Mouse (Mus musculus) small intestine, adult 2 months (tissue): ENCODE data around the gene Dennd4b. TPM values are rescaled to one million over a fixed set of nuclear protein-coding genes. Genes with fewer than 3 reads are reported as not detected.
"Not testable (repeated sequence)": the region's sequence is repeated elsewhere in the genome, so short reads cannot be mapped to it uniquely, and the experiment has no call there.

Experiments
- H3K27ac ChIP-seq: fragments of 200-500 bp; 2 replicates; pipeline ENCODE4 v1.5.1; 2012; ENCODE audit warnings: low read depth, low read length, control low read depth, inconsistent platforms; ENCODE audit not compliant: insufficient read depth
- H3K27me3 ChIP-seq: fragments of 200-500 bp; 2 replicates; pipeline ENCODE4 v1.6.1; 2012; ENCODE audit warnings: mild to moderate bottlenecking, moderate library complexity, low read length, inconsistent platforms; ENCODE audit not compliant: control insufficient read depth, insufficient read depth
- H3K36me3 ChIP-seq: fragments of 200-500 bp; 2 replicates; pipeline ENCODE4 v1.6.1; 2012; ENCODE audit warnings: mild to moderate bottlenecking, low read length, control low read depth, inconsistent platforms; ENCODE audit not compliant: control insufficient read depth, insufficient read depth
- H3K4me1 ChIP-seq: fragments of 200-500 bp; 2 replicates; pipeline ENCODE4 v1.6.1; 2012; ENCODE audit warnings: low read length, inconsistent platforms, mixed read lengths; ENCODE audit not compliant: control insufficient read depth, insufficient read depth, insufficient read length
- H3K4me3 ChIP-seq: fragments of 200-500 bp; 2 replicates; pipeline ENCODE4 v1.5.1; 2012; ENCODE audit warnings: low read depth, mild to moderate bottlenecking, control low read depth, inconsistent platforms, low read length, moderate library complexity
- CTCF ChIP-seq: fragments of 200-500 bp; IDR thresholded peaks from 2 replicates; pipeline ENCODE4 v1.5.1; 2012; ENCODE audit warnings: low read depth, mild to moderate bottlenecking, control low read depth, inconsistent platforms, low read length, moderate library complexity, mixed read lengths; ENCODE audit not compliant: insufficient replicate concordance, insufficient read length; ENCODE audit errors: extremely low read depth
- POLR2A ChIP-seq: fragments of 200-500 bp; IDR thresholded peaks from 2 replicates; pipeline ENCODE4 v1.6.1; 2012; ENCODE audit warnings: low read depth, mild to moderate bottlenecking, control low read depth, inconsistent platforms, low read length, moderate library complexity
- WGBS: fragments of 180-500 bp; shearing (Covaris S2); methylation state at CpG from one replicate; pipeline ENCODE4 v1.1.7; 2018; 5-methylcytosine and 5-hydroxymethylcytosine counted together
- polyA plus RNA-seq: library from polyadenylated mRNA; depleted of rRNA; stranded (reverse); fragments of >200 nt; gene quantifications from 2 replicates; pipeline ENCODE4 v1.2.3, GENCODE M21; 2012

Gene Dennd4b
- polyA plus RNA-seq, 1 experiment: 14.1 TPM

DNA sequence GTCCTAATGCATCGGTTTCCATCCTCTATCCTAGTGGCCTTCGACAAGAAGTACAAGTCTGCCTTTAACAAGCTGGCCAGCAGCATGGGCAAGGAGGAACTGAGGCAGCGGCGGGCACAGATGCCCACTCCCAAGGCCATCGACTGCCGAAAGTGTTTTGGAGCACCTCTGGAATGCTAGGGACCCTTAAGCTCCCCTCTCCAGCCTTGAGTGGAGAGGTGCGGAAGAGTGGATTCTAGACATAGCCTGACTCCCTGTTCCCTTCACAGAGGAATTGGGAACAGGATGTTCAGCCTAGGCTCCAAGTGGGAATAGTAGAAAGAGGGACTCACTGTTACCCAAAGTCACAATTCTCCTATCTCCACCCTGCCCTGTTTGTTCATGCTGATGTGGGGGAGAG, 14.8 kb downstream of the Dennd4b start:
- no peaks in the 10 kb centered on the region; the same call in 1 of the 2 replicates for H3K27me3 ChIP-seq
- no peaks in the 10 kb centered on the region for H3K4me1 ChIP-seq
- H3K27ac ChIP-seq: no peak overlapping the region
- 93% methylated on average over 7 of the region's 7 CpGs for WGBS
- H3K4me3 ChIP-seq: no peak overlapping the region
- peaks cover 8% of the 10 kb centered on the region; the same call in 1 of the 2 replicates for H3K36me3 ChIP-seq
- TF ChIP-seq CTCF: no peak
- no peak for TF ChIP-seq POLR2A

DNA sequence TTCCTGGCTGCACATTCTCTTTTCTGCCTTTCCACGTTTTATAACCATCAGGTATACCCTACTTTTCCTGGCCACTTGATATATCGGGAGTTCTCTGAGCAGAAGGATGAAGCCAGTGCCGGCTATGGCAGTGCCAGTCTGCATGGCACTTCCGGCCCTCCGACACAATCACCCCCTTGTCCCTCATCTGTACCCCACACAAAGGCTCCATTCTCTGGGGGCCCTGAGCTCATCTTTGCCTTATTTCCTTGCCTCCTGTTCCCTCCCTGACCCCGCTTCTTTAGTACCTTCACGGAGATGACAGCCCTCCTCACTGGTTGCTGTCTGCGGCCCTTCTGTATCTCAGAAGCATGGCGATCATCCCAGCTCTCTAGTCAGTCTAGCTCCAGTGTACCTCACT, 15.7 kb downstream of the Dennd4b start:
- Histone ChIP-seq H3K36me3 (peaks cover 8% of the 10 kb centered on the region; the same call in 1 of the 2 replicates), H3K27ac (no peak overlapping the region), H3K4me3 (no peak overlapping the region), H3K27me3 (no peaks in the 10 kb centered on the region; the same call in 1 of the 2 replicates), H3K4me1 (no peaks in the 10 kb centered on the region)
- TF ChIP-seq CTCF (no peak), POLR2A (no peak)
- WGBS: 94% methylated on average over 9 of the region's 9 CpGs

DNA sequence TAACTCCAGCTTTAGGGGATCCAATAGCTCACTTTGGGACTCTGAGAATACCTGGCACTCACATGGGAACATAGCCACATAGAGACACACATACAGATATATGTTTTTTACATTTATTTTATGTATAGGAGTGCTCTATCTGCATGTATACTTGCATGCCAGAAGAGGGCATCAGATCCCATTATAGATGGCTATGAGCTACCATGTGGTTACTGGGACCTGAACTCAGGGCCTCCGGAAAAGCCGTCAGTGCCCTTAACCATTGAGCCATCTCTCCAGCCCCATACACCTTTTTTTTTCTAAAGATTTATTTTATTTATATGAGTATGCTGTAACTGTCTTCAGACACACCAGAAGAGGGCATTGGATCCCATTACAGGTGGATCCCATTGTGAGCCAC, 19.2 kb downstream of the Dennd4b start:
- WGBS: 94% methylated on average over 2 of the region's 2 CpGs
- Histone ChIP-seq H3K27me3 (no peaks in the 10 kb centered on the region; the same call in 1 of the 2 replicates), H3K4me3 (no peak overlapping the region), H3K27ac (no peak overlapping the region), H3K36me3 (peaks cover 3% of the 10 kb centered on the region; the same call in 1 of the 2 replicates), H3K4me1 (no peaks in the 10 kb centered on the region)
- no peak for TF ChIP-seq POLR2A
- TF ChIP-seq CTCF: no peak

DNA sequence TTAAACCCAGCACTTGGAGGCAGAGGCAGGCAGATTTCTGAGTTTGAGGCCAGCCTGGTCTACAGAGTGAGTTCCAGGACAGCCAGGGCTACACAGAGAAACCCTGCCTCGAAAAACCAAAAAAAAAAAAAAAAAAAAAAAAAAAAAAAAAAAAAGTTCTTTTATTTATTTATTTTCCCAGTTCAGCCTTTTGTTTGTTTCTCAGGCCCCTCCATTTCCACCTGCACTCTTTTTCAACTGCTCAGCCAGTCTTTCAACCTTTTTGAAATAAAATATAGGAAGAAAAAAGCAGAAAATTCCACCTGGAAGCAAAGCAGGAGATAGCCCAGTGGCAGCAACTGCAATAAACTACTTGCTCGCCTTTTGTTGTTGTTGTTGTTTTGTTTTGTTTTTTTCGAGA, 24.4 kb downstream of the Dennd4b start:
- H3K4me3 ChIP-seq, H3K27ac ChIP-seq, H3K27me3 ChIP-seq, H3K4me1 ChIP-seq, H3K36me3 ChIP-seq: not testable (repeated sequence)
- WGBS: 53% methylated on average over 3 of the region's 3 CpGs

DNA sequence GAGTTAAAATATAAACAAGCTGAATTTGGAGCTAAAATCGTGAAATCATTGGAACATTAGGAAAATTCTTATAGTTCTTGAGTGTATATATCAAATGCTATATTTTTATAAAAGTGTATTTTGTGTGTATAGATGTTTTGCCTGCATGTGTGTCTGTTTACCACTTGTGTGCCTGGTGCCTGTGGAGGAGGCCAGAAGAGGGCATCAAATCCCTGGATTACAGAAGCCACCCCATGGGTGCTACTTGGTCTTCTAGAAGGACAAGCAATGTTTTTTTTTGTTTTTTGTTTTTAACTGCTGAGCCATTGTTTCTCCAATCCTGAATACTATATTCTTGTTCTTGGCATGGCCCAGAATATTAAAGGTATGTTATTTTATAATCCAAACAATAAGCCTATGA, 25.6 kb downstream of the Dennd4b start:
- TF ChIP-seq CTCF (no peak), POLR2A (no peak)
- H3K27ac ChIP-seq: no peak overlapping the region
- H3K4me3 ChIP-seq: no peak overlapping the region
- H3K36me3 ChIP-seq: no peaks in the 10 kb centered on the region
- no peaks in the 10 kb centered on the region for H3K27me3 ChIP-seq
- WGBS: 88% methylated on average over 1 of the region's 1 CpGs
- H3K4me1 ChIP-seq: no peaks in the 10 kb centered on the region; the same call in 1 of the 2 replicates

DNA sequence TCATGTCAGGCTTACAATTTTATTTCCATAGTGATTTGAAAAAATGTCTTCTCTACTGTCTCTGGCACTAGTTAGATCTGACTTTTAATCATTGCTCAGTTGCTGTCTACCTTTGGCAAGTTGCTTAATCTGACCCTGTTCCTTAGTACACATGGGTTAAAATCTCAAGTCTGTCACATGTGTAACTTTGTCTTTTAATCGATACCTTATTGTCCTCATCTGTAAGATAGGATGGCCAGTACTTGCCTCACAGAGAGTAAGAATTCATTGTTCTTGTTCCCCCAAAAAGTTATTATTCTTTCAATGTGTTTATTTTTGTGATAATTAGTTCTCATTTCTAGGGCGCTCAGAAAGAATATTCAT, 27.0 kb downstream of the Dennd4b start:
- Histone ChIP-seq H3K36me3 (no peaks in the 10 kb centered on the region), H3K27me3 (no peaks in the 10 kb centered on the region), H3K4me1 (peaks cover 1% of the 10 kb centered on the region), H3K4me3 (no peak overlapping the region), H3K27ac (peak overlapping the region; percentile 91; the same call in 1 of the 2 replicates)
- TF ChIP-seq CTCF (no peak), POLR2A (no peak)
- 6% methylated on average over 2 of the region's 2 CpGs for WGBS

DNA sequence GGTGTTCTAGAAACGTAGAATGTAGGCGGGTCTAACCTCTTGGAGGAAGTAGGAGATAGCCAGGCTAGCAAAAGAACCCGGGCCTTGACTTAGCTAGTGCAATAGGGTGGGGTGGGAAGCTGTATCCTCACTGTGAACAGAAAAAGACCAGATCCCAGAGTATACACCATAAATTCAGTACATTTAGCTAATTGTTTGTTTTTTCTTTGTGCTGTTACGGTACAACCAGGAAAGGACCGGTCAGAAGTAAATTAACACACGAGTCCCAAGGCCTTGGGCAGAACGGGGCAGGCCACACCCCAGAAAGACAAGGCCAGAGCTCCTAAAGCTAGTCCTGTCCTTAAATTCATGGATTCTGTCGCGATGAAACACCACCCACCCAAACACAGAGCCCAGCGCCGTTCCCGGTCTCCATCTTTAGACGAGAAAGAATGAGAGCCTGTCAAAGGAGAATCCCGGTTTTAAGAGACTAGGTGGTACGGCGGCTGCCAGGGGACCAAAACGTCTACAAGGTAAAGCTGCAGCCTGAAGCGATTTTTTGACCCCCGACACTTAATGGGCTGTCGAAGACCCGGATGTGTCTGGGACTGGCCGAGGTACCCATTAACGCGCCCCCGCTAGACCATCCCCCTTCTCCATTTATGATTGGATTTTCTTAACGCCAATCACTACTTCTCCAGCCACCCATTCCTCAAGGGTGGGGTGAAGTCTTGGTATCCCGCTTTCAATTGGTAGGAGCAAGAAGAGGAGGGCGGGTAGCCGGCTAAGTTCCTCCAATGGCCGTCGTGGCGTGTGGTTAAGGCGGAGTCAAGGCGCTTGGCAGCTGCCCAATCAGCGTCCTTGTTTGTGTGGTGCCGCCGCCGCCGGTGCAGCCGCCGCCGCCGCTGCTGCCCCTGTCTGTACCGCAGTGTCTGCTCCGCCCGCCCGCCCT, 27.6 kb downstream of the Dennd4b start, which contains the start of gene Gatad2b:
Gene Gatad2b, plus strand, starts transcription at position 834 of the 931 bp plus-strand sequence.
- peaks cover 3% of the 10 kb centered on the region for H3K4me1 ChIP-seq
- under 1% methylated on average over 46 of the region's 47 CpGs for WGBS
- no peaks in the 10 kb centered on the region for H3K27me3 ChIP-seq
- peak; percentile 49; the same call in 1 of the 2 replicates for TF ChIP-seq POLR2A
- no peak for TF ChIP-seq CTCF
- H3K4me3 ChIP-seq: peak within 1 kb of the TSS; percentile 76
- peak within 1 kb of the TSS; percentile 91 for H3K27ac ChIP-seq
- H3K36me3 ChIP-seq: no peaks in the 10 kb centered on the region; the same call in 1 of the 2 replicates
